Mouse (Mus musculus): Measurements from ENCODE around the gene Olfr224. TPM values are rescaled to one million over a fixed set of nuclear protein-coding genes. Genes with fewer than 3 reads are reported as not detected.

Gene Olfr224
- not detected in 2 replicates for polyA plus RNA-seq (2015; fragmentation: Nextera tagmentation; extraction: Ambion mirVana)

DNA sequence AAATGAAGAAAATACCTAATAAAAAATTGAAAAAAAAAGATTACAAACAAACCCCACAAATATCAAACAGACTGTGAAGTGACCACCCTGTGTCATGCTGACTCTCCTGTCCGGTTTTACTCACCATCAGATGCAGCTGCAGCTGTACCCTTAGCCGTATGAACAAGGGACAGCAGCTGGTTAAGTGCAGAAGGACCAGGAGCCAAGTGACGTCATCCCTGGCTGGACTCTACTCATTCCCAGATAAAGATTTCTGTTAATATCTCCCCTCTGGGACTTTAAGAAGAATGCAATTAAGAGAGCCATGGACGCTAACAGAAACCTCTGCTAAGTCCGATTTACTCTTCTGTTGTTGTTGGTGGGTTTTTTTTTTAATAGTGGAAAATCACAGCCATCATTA lies at the start of gene Olfr224:
Olfr224 (minus strand) TSS at position 149 of the 400 bp plus-strand sequence.
- Histone ChIP-seq H3K4me2 (replicated peaks) (no peak within 1 kb of the TSS), H3K4me3 (no peak within 1 kb of the TSS), H3K27me3 (no peaks in the 10 kb centered on the region), H3K4me1 (no peaks in the 10 kb centered on the region), H3K36me3 (no peaks in the 10 kb centered on the region), H3K9me3 (no peaks in the 10 kb centered on the region), H3K27ac (no peak within 1 kb of the TSS), H3K9ac (no peak within 1 kb of the TSS)
- WGBS, result 70% methylated on average over 5 of the region's 5 CpGs
- ATAC-seq (ENCODE audit: low FRiP score, low read depth), result no peak

DNA sequence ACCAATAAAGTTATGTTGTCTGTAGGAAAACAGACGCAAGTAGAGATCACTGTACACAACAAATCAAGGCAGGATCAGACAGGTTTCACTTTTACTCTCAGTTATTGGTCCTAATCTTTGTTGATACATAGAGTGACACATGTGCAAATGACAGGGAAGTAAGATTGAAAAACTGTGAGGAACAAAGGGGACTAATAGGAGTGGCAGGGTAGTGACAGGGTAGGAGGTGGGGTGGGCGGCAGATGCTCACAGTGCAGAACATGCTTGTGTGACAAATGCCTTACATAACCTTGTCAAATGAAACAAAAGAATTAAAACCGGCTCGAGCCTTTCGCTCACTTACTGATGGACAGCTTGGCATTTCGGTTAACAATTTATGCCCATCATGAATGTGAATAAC lies 48.4 kb upstream of the Olfr224 start:
- Histone ChIP-seq H3K4me1 (no peaks in the 10 kb centered on the region), H3K27ac (no peak overlapping the region), H3K36me3 (no peaks in the 10 kb centered on the region), H3K9ac (no peak overlapping the region), H3K4me3 (no peak overlapping the region), H3K4me2 (replicated peaks) (no peak overlapping the region), H3K27me3 (no peaks in the 10 kb centered on the region), H3K9me3 (no peaks in the 10 kb centered on the region)
- WGBS, result 75% methylated on average over 6 of the region's 6 CpGs
- ATAC-seq (ENCODE audit: low FRiP score, low read depth), result no peak

DNA sequence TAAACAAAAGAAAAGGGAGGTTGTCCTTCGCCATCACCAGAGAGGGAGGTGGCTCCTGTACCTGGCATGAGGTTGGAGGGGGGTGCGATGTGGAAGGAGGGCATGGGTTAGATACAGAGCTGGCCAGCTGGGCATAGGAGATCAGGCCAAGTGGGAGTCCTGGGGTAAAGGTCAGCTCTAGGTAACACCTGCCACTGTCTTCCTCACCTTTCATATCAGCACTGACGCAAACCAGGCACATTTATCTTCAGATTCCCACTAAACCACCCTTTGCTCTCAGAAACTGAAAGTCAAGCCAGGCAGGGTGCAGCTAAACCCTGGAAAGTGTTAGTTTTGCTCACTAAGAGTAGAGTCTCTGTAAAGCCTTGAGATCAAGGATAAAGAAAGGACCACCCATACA lies 48.0 kb upstream of the Olfr224 start:
- Histone ChIP-seq H3K4me2 (replicated peaks) (no peak overlapping the region), H3K4me1 (no peaks in the 10 kb centered on the region), H3K9me3 (no peaks in the 10 kb centered on the region), H3K27ac (no peak overlapping the region), H3K27me3 (no peaks in the 10 kb centered on the region), H3K9ac (no peak overlapping the region), H3K36me3 (no peaks in the 10 kb centered on the region), H3K4me3 (no peak overlapping the region)
- 73% methylated on average over 3 of the region's 3 CpGs for WGBS
- ATAC-seq (ENCODE audit: low FRiP score, low read depth), result no peak

DNA sequence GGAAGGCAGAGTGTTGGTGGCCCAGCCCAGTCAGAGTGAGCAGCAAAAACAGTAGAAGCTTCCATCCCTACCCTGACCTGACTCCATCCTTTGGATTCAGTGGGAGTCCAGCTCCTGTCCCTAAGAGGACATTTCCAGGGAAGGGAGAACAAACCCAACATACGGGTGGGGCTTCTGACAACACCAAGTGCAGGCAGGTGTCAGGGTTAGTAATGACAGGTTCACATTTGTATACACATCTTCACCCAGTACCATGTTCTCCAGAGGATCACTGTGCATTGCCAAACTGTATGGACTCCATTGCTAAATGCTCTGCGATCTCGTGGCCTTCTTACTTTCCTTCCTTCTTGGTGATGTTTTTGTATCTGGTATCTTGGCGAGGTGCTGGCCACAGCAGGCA lies 45.6 kb upstream of the Olfr224 start, which contains the start of gene 2210407C18Rik:
2210407C18Rik (minus strand) TSS at position 101 of the 400 bp plus-strand sequence.
- H3K36me3 ChIP-seq, result no peaks in the 10 kb centered on the region
- no peak within 1 kb of the TSS for H3K4me2 ChIP-seq (replicated peaks)
- no peaks in the 10 kb centered on the region for H3K4me1 ChIP-seq
- H3K27ac ChIP-seq, result no peak within 1 kb of the TSS
- no peaks in the 10 kb centered on the region for H3K27me3 ChIP-seq
- no peak for ATAC-seq (ENCODE audit: low FRiP score, low read depth)
- no peak within 1 kb of the TSS for H3K4me3 ChIP-seq
- WGBS, result 93% methylated on average over 4 of the region's 4 CpGs
- H3K9ac ChIP-seq, result no peak within 1 kb of the TSS
- no peaks in the 10 kb centered on the region for H3K9me3 ChIP-seq

DNA sequence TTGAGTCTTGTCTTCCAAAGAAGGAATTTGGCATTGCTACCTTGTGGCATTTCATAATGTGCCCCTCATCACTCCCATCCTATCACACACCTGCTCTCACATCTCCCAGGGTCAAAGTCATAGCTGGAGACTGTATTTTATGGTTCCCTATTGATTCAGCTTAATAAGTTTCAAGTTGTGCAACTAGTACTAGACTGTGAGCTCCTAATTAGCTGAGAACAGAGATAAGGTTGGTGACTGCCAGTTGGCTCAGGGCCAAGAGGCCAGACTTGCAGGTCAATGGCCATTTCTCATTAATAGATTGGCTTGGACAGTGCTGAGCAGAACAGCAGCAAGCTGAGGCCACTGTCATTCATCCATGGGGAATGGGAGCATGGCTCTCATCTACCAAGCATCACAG lies 44.2 kb upstream of the Olfr224 start:
- H3K27me3 ChIP-seq, result no peaks in the 10 kb centered on the region
- H3K9ac ChIP-seq, result no peak overlapping the region
- no peaks in the 10 kb centered on the region for H3K36me3 ChIP-seq
- H3K4me1 ChIP-seq, result no peaks in the 10 kb centered on the region
- no peaks in the 10 kb centered on the region for H3K9me3 ChIP-seq
- H3K4me3 ChIP-seq, result no peak overlapping the region
- no peak for ATAC-seq (ENCODE audit: low FRiP score, low read depth)
- H3K27ac ChIP-seq, result no peak overlapping the region
- no peak overlapping the region for H3K4me2 ChIP-seq (replicated peaks)

DNA sequence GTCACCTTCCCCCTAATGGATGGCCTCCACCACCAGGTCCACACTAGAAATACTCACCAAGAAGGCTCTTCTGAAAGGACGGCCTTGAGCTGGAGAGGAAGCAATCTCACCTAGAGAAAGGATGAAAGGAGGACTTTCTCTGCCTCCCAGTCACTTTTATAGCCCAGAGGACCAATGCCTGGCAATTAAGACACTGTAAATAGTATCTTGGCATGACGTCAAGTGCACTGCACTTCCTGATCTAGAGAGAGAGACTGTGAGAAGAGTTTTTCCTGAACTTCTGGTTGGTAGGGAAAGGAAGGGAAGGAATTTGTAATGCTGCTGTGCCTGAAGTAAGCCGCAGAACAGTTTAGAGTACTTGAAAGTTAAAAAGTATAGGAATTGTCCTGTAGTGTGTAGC lies 43.0 kb upstream of the Olfr224 start:
- Histone ChIP-seq H3K4me2 (replicated peaks) (no peak overlapping the region), H3K27me3 (no peaks in the 10 kb centered on the region), H3K4me1 (no peaks in the 10 kb centered on the region), H3K9ac (no peak overlapping the region), H3K9me3 (no peaks in the 10 kb centered on the region), H3K36me3 (no peaks in the 10 kb centered on the region), H3K27ac (no peak overlapping the region), H3K4me3 (no peak overlapping the region)
- ATAC-seq (ENCODE audit: low FRiP score, low read depth), result no peak
- WGBS, result 53% methylated on average over 3 of the region's 3 CpGs

DNA sequence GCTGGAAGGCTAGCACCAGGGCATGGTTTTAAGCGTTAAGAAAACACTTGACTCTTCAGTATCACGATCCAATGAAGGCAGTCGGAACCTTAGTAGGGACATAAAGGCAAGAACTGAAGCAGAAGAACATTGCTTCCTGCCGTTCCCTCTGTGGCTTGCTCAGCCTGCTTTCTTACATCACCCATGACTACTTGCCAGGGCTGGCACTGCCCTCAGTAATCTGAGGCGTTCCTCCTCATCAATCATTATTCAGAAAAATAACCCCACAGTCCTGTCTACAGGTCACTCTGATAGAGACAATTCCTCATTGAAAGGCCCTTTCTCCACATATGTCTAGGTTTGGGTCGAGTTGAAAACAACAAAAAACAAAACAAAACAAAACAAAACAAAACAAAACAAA lies 36.7 kb upstream of the Olfr224 start:
- H3K9me3 ChIP-seq, result no peaks in the 10 kb centered on the region
- no peaks in the 10 kb centered on the region for H3K36me3 ChIP-seq
- no peak for ATAC-seq (ENCODE audit: low FRiP score, low read depth)
- no peak overlapping the region for H3K9ac ChIP-seq
- H3K4me1 ChIP-seq, result no peaks in the 10 kb centered on the region
- no peak overlapping the region for H3K4me3 ChIP-seq
- H3K27ac ChIP-seq, result no peak overlapping the region
- H3K27me3 ChIP-seq, result no peaks in the 10 kb centered on the region
- WGBS, result 84% methylated on average over 6 of the region's 6 CpGs
- no peak overlapping the region for H3K4me2 ChIP-seq (replicated peaks)

DNA sequence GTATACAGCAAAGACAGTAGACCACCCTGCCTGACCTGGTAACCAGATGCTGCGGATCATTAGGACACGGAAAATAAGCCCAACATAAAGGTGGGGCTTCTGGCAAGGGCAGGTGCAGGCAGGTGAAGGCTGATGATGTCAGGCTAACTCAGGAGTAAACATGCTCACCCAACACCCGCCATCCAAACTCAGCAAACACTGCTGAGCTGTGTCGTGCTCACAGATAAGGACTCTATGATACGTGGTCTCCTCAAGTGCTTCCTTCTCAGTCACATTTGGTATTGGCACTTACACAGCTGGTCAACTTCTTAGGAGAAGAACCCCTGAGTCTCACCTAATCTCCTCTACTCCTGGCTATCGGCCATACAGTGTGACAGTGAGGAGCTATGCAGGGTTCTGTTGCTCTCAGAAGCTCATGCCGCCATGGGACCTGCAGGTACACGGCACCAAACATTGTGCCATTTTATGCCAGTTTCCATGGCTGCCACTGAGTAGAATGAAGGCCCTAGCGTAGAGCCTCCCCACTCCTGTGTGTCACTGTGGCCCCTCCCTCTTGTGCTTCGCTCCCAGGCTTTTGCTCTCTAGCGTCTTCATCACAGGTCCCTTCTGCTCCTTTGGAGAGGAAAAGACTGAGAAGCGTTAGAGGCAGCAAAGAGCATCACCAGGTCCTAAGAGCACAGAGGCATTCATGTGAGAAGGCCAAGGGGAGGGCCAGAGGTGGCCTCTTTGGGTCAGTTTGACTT lies 36.0 kb upstream of the Olfr224 start:
- Histone ChIP-seq H3K27me3 (no peaks in the 10 kb centered on the region), H3K27ac (no peak overlapping the region), H3K4me1 (no peaks in the 10 kb centered on the region), H3K36me3 (no peaks in the 10 kb centered on the region), H3K9me3 (no peaks in the 10 kb centered on the region), H3K4me3 (no peak overlapping the region), H3K4me2 (replicated peaks) (no peak overlapping the region), H3K9ac (no peak overlapping the region)
- 89% methylated on average over 12 of the region's 12 CpGs for WGBS
- ATAC-seq (ENCODE audit: low FRiP score, low read depth), result no peak

DNA sequence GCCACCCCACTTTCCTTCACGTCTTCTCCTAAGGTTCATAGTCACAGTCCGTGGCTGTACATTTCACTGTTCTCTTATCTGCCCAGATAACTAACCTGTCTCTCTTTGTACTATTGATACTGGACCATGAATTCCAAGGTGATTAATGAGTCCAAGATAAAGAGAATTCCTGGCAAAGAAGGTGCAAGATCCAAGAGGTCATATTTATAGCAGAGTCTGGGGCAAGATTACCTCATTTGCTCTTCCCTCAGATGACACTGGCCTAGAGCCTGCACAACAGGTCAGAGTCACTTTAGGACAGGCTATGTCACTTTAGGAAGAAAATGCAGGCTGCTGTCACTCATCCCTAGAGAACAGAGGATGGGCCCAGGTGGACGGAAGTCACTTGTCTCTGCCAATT lies 34.9 kb upstream of the Olfr224 start:
- Histone ChIP-seq H3K9ac (no peak overlapping the region), H3K9me3 (no peaks in the 10 kb centered on the region), H3K36me3 (no peaks in the 10 kb centered on the region), H3K27ac (no peak overlapping the region), H3K4me1 (no peaks in the 10 kb centered on the region), H3K27me3 (no peaks in the 10 kb centered on the region), H3K4me2 (replicated peaks) (no peak overlapping the region), H3K4me3 (no peak overlapping the region)
- ATAC-seq (ENCODE audit: low FRiP score, low read depth), result no peak
- 86% methylated on average over 3 of the region's 3 CpGs for WGBS

DNA sequence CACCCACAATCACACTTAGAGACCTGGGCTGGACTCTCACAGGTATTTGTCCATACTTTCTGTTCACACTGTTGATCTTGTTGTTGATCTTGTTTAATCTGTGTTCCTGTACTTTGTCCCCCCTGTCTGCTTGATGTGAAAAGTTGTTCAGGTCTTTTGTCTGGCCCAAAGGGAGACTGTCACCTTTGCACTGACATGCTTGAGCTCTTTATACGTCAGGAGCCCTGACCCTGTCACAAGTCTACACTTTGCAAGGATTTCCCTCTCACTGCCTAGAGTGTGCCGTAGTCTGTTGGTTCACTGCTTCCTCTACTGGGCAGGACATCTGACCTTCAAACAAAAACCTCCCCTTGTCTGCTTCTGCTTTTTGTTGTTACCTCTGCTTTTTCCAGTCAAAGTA lies 34.3 kb upstream of the Olfr224 start:
- WGBS, result 68% methylated on average over 2 of the region's 2 CpGs
- H3K9me3 ChIP-seq, result no peaks in the 10 kb centered on the region
- ATAC-seq (ENCODE audit: low FRiP score, low read depth), result no peak
- no peaks in the 10 kb centered on the region for H3K27me3 ChIP-seq
- H3K9ac ChIP-seq, result no peak overlapping the region
- H3K4me3 ChIP-seq, result no peak overlapping the region
- H3K27ac ChIP-seq, result no peak overlapping the region
- no peaks in the 10 kb centered on the region for H3K4me1 ChIP-seq
- no peak overlapping the region for H3K4me2 ChIP-seq (replicated peaks)
- no peaks in the 10 kb centered on the region for H3K36me3 ChIP-seq

DNA sequence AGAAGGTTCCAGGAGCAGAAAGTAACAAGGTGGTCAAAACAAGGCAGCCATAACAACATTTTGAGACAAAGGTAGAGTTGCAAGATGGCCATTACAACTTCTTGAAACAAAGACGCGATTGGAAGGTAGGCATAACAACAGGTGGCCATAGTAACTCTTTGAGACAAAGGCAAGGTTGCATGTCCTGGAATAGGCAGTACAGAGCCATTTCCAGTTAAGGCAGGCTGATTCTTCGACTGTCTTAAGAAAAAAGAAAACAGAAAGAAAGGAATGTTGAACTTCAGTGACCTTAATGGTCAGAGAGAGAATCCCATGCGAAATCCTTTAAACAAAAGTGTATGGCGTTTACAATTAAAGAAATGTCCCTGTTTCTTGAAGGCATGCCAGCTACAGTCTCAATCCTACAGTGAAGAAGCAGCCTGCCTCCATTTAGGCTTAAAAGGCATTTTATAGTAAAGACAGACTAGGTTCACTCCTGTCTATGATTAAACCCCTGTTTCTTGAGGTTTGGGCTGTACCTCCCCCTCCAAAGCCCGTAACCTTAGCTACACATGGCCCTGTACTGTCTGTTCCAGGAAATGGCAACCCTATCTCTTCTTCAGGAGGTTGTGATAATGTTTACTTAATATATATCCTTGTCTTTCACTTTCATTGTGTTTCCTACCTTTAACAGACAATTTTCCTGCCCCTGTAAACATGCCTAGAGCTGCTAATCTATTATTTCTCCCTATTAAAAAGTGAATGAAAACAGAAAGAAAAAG lies 32.6 kb upstream of the Olfr224 start:
- Histone ChIP-seq H3K4me2 (replicated peaks) (no peak overlapping the region), H3K27ac (no peak overlapping the region), H3K4me1 (no peaks in the 10 kb centered on the region), H3K27me3 (no peaks in the 10 kb centered on the region), H3K9ac (no peak overlapping the region), H3K9me3 (no peaks in the 10 kb centered on the region), H3K4me3 (no peak overlapping the region), H3K36me3 (no peaks in the 10 kb centered on the region)
- no peak for ATAC-seq (ENCODE audit: low FRiP score, low read depth)
- 80% methylated on average over 6 of the region's 6 CpGs for WGBS

DNA sequence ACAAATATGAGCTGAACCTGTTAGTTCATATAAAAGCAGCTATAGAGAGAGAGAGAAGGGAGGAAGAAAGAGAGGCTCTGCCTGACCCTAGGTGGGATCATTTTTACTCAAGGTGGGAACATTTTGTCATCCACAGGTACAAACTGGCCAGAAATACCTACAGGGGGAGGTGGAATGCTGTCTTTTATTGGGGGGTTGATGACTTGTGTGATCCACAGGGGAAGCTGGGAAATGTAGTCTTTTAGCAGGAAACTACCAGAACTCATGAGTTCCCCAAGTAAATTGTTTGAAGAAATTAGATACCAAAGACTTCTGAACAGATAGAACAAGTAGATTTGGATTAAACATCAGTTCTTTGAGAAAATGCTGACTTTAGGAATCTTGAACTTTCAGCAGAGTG lies 31.7 kb upstream of the Olfr224 start:
- Histone ChIP-seq H3K36me3 (no peaks in the 10 kb centered on the region), H3K9ac (no peak overlapping the region), H3K4me2 (replicated peaks) (no peak overlapping the region), H3K27me3 (no peaks in the 10 kb centered on the region), H3K27ac (no peak overlapping the region), H3K9me3 (no peaks in the 10 kb centered on the region), H3K4me3 (no peak overlapping the region), H3K4me1 (no peaks in the 10 kb centered on the region)
- ATAC-seq (ENCODE audit: low FRiP score, low read depth), result no peak

DNA sequence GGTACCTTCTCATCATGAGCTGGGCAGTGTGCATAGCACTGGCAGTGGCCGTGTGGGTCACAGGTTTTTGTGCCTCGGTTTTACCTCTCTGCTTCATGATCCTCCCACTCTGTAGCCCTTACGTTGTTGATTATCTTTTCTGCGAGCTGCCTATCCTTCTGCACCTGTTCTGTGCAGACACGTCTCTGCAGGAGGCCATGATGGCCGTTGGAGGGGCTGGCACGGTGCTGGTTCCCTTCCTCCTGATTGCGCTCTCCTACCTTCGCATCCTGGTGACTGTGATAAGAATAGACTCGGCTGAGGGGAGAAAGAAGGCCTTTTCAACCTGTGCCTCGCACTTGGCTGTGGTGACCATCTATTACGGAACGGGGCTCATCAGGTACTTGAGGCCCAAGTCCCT lies 27.5 kb upstream of the Olfr224 start:
- 88% methylated on average over 13 of the region's 13 CpGs for WGBS
- no peak overlapping the region for H3K4me2 ChIP-seq (replicated peaks)
- ATAC-seq (ENCODE audit: low FRiP score, low read depth), result no peak

More for the DNA sequence above, 27.5 kb upstream of the Olfr224 start:
- Histone ChIP-seq H3K9me3 (no peaks in the 10 kb centered on the region), H3K9ac (no peak overlapping the region), H3K4me3 (no peak overlapping the region), H3K27me3 (no peaks in the 10 kb centered on the region), H3K36me3 (no peaks in the 10 kb centered on the region), H3K27ac (no peak overlapping the region), H3K4me1 (no peaks in the 10 kb centered on the region)
